Mouse (Mus musculus) c-Kit-positive CD71-positive TER-119-positive erythroid progenitor cells, embryonic 14.5 days (primary cell): ENCODE measurements around the gene Por.

Experiments used
- DNase-seq: peaks from one replicate; pipeline ENCODE4 v3.0.0-alpha.2; 2013; ENCODE audit warnings: low spot score

Por gene

GRCm38 (mm10) chr5:135777796-135778470 lies 108.1 kb downstream of the Por start, which contains the start of gene Styxl1:
Gene Styxl1 (minus strand): TSS chr5:135778385.
- DNase-seq: no peak

DNA sequence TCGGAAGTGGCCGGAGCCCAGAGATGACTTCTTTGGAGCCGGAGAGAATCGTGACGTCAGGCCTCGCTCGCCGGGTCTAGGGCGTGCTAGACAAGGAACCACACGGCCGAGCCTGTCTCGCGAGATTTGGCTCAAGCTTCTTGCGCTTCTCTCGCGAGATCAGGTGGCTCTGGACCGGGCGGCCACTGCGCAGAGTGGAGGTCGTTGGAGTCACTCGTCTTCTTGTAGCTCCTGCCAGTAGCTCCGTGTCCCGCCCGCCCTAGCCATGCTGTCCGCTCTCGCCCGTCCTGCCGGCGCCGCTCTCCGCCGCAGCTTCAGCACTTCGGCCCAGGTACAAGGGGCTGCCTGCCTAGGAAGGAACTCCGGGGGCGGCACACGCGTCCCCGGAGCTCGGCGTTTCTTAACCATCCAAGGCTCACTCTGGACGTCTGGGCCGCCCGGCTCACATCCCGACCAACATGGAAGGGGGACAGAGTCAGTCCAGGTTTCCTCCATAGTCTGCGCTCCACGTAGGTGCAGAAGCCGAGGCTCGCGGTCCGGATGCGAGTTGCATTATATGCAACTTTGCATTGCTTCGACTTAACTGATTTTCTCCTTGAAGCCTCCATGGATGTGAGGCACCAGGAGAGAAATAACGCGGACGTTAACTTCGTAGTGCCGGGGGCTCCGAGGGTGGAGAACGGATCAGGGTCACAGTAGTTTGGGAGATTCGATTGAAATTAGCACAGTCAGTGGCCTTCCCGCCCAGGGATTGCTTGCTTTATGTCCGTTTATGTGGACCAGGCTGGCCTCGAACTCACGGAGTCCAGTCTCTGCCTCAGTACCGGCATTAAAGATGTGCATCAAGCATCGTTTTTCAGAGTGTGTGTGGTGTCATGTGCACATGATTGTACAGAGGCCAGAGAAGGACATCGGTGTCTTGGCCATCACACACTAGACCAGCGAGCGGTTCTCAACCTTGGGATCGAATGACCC lies 108.9 kb downstream of the Por start, which contains the start of gene Mdh2:
Mdh2 (plus strand) TSS at position 10 of the 975 bp plus-strand sequence.
- DNase-seq: peak; percentile 100

GRCm38 (mm10) chr5:135780331-135780730 lies 110.5 kb downstream of the Por start:
- DNase-seq: no peak

DNA sequence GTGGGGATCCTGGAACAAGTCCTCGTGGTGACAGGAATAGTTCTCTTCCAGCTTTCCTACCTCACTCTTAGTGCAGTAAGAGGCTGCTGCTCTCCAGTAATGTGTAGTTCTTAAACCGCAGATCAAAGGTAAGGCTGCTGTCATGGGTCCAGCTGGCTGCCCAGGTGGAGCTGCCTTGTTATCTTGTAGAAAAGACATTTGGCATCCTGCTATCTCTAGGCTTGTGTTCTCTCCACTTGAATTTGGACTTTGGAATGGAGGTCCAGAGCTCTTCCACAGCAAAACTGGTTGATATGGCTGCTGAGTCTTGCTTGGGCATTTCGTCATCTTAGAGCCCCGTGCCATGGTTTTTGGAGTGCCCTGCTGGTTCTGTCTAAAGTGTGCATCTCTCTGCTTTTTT lies 113.1 kb downstream of the Por start:
- DNase-seq: no peak
